Mouse (Mus musculus) thymus, postnatal 25 days (tissue): ENCODE data around the gene Atp2a1.
"Not testable (repeated sequence)": the region's sequence is repeated elsewhere in the genome, so short reads cannot be mapped to it uniquely, and the experiment has no call there.

Experiments used
- DNase-seq: peaks from one replicate; pipeline ENCODE4 v3.0.0; 2022

Gene Atp2a1

DNA sequence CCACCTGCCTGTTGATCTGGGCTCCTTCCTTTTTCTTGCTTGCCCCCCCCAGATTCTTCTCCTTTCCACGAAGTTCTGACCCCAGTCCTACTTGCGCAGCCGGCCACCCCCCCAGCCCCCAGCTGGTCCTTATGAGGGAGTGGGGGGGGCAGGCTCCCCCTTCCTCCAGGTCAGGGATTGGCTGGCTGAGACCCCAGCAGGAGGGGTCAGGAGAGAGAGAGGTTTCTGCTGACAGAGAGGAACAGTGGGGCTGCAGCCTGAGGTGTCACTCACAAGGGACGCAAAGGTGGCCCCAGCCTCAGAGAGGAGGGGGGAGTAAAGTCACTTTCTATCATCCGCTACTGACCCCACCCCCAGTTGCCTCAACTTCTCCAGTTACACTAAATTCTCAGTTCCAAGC is at the start of gene Atp2a1:
Gene Atp2a1 (minus strand): TSS at position 105 of the 400 bp plus-strand sequence.
- no peak for DNase-seq

GRCm38 (mm10) chr7:126511287-126511686 is 48.4 kb upstream of the Atp2a1 start:
- no peak for DNase-seq

GRCm38 (mm10) chr7:126507126-126507778 is 44.3 kb upstream of the Atp2a1 start:
- DNase-seq, result no peak

GRCm38 (mm10) chr7:126504913-126505312 is 42.0 kb upstream of the Atp2a1 start:
- DNase-seq, result no peak

DNA sequence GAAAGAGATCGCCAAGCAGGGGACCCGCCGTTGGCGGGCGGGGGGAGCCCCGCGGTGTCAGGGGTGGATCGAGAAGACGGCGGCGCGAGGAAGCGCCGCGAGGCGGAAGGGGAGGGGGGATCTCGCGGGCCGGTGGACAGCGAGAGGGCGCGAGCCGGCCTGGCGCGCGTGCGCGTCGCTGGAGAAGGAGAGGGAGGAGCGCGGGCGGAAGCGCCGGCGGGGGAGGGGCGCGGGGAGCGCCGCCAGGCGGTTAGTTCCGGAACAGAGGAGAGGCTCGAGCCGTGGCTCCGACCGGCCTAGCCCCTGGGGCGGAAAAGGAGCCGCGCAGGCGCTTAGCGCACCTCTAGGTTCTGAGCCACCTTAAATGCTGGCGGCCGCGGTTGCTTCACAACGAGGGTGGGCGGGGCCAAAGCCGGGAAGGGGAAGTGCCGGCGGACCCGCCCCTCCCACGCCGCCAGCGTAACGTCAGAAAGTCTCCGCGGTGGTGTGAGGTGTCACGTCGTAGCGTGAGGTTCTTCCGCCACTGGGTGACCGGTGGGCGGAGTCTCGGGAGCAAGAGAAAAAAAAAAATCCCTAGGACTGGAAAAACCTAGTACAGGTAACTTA is 40.5 kb upstream of the Atp2a1 start, which contains the start of gene Atxn2l:
Gene Atxn2l (minus strand): TSS at position 165 of the 606 bp plus-strand sequence.
- DNase-seq, result peak; percentile 99

DNA sequence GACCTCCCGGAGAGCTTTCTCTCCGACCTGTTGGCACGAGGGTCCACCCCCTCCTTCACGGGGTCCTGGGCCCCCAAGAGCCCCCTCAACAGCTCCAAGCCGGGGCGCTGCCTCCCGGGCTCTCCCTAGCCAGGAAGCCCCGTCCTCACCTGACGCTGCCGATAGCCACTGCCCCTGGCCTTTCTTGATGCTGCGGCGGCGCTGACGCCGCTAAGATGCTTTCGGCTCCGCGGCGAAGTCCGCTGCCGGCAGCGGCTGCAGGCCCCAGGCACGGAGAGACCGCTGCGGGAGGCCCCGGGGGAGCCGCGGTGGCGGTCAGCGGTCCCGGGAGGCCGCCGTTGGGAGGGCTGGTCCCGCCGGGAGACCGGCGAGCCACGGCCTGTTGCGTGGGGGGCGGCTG is 39.8 kb upstream of the Atp2a1 start:
- DNase-seq, result no peak

DNA sequence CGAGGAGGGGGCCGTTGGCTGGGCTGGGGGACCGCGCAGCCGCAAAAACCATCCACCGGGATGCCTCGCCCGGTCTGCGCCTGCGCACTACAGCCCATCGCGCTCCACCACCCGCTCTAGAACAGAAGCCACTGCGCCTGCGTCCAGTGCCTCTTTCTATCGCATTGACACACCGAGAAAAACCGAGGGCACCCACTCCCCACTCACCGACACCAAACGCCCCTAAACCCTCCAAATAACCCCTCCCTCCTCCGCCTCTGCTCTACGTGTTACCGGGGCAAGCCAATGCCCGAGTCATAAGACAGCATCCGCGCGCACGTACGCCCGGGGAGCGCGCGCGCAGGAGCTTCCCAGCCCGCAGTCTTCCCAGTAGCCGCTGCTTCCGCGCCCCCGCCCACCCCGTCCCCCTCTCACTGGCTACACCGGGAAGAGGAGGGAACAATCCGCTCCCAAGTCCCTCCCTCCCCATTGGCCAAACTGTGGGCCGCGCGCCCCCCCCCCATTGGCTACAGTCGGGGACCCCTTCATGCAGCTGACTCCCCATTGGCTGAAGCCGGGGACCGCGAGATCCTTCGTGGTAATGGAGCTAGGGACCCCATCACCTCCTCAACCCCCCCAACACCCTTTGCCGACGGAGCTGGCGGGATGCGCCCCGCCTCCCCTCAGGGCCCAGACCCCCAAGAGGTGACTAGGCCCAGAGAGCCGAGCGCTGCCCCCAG is 39.3 kb upstream of the Atp2a1 start:
- peak; percentile 91 for DNase-seq

- DNase-seq, result no peak
Observed at GRCm38 (mm10) chr7:126501684-126502022, 38.7 kb upstream of the Atp2a1 start.

DNA sequence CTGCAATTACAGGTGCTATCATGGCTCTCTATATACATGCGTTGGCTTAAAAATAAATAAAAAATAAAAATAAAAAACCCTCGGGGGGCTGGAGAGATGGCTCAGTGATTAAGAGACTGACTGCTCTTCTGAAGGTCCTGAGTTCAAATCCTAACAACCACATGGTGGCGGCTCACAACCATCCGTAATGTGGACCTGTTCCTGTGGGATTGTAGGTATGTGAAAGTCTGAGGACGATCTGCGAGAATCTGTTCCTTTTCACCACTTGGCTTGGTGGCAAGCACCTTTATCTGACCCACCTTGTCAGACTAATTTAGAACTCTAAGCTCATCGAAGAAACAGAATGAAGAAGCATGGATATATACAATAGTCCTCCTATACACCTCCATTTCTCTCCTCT is 36.5 kb upstream of the Atp2a1 start:
- DNase-seq, result no peak

DNA sequence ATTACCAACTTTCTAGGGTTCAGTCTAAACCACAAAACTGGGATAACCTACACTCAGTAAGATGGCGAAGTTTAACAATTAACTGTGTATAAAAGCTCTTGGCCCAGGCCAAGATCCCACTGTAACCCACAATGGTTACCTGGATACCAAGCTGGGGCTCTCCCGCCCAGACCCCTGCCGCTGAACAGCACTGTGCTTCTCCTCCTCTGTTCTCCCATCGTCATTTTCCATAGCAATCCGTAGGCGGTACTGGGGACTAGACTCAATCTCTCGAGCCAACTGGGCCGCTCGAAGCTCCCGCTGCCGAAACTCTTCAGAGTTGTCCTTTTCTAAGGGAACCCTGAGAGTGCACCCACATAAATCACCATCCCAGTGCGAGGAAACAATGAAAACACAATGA is 35.1 kb upstream of the Atp2a1 start:
- DNase-seq, result no peak

- DNase-seq, result no peak
Observed at GRCm38 (mm10) chr7:126496475-126496874, 33.6 kb upstream of the Atp2a1 start.

DNA sequence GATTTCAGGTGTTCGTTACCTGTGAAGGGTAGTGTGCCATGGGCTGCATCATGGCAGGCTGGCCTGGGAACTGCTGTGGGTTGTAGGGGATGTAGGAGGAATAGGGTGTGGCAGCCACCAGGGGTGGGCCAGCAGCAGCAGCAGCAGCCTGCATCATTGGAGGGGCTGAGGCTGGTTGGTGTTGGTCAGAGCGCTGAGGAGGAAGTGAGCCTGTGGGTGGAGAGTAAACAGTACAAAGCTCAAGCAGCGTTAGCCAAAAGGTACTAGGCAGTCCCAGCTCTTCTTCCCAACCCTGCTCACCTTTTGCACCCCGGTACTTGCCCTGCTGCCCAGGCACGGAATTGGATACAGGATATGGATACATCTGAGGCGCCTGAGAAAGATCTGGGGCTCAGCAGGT is 31.2 kb upstream of the Atp2a1 start:
- DNase-seq, result no peak

GRCm38 (mm10) chr7:126491973-126492372 is 29.1 kb upstream of the Atp2a1 start:
- DNase-seq, result no peak

DNA sequence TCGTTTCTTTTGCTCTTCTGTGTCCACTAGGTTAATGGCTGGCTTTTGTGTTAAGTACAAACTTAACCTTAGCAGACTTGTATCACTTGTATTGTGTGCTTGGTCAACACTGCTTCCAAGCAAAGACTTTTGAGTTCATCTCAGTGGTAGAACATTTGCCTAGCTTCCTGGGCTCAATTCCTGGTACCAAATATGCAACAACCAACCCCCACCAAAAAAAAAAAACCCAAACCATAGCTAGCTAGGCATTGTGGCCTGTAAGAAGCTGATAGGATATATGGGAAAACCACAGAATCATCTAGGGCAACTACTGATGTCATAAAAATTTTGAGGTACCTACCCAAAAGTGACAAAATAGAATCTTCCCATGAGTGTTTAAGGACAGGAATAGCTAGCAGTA is 28.1 kb upstream of the Atp2a1 start:
- no peak for DNase-seq

DNA sequence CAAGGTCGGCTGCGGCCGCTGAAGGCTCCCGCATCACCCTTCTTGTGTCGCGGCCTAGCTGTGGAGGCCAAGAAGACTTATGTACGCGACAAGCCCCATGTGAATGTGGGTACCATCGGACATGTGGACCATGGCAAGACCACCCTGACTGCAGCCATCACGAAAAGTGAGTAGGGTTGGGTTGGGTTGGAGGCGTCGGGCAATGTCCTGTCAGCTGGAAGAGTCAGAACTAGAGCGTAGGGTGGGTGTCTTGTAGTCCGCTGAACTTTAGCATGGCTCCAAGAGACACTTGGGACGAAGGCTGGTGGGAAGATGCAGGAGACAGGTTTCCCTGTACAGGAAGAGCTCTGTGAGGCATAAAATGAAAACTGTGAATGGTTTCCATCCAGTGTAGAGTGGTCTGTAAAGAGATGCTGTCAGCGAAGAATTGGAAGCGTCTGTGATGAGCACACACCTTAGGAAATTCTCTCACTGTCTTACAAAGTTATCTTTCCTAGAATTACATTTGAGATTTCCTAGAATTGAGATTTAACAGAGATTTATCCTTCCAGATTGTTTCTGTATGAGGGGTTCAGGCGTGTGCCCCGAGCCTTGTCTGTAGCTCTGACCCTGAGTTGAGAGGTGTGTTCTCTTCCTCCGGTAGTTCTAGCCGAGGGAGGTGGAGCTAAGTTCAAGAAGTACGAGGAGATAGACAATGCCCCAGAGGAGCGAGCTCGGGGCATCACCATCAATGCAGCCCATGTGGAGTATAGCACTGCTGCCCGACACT is 24.9 kb upstream of the Atp2a1 start:
- DNase-seq, result not testable (repeated sequence)

- DNase-seq, result peak; percentile 93
Observed at GRCm38 (mm10) chr7:126487052-126487483, 24.2 kb upstream of the Atp2a1 start, which contains the start of gene Tufm. Gene Tufm (plus strand): TSS chr7:126487361.

GRCm38 (mm10) chr7:126482392-126482871 is 19.5 kb upstream of the Atp2a1 start:
- peak; percentile 48 for DNase-seq

- DNase-seq, result no peak
Observed at GRCm38 (mm10) chr7:126481699-126482098, 18.8 kb upstream of the Atp2a1 start.

GRCm38 (mm10) chr7:126474993-126475581 is 12.2 kb upstream of the Atp2a1 start, which contains the start of gene Sh2b1:
Gene Sh2b1 (minus strand): TSS chr7:126475424.
- DNase-seq, result peak; percentile 92

GRCm38 (mm10) chr7:126474486-126474955 is 11.6 kb upstream of the Atp2a1 start:
- peak; percentile 55 for DNase-seq

- no peak for DNase-seq
Observed at GRCm38 (mm10) chr7:126473470-126474086, 10.7 kb upstream of the Atp2a1 start.

- no peak for DNase-seq
Observed at GRCm38 (mm10) chr7:126472713-126473112, 9.8 kb upstream of the Atp2a1 start.
